In the genomic region with DNA sequence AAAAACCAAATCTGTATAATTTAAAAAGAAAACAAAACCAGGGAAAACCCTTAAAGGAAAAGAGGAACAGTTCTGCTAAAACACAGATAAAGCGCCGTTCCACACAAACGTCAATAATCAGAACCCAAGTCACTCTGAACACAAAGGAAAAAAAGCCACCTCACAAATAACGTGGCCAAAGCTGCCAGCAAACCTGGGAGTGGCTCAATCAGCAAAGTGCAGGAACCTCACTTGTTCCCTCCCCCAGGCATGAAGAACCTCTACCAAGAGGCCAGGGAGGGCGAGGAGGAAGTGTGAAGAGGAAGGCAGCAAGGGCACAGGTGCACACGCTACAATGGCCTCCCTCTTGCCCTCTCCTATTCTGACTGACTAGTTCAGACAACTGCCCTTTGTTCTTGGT, we compare ENCODE assay signal across 13 mouse cellular contexts. TPM values are rescaled to one million over a fixed set of nuclear protein-coding genes. Genes with fewer than 3 reads are reported as not detected.
DNase-seq lines count a peak whose midpoint lies in the region; ATAC-seq lines count a peak whose summit lies in the region.
"Had no signal": no experiment of that assay in that cellular context is flagged by ENCODE, and none has a peak within 500 bp of the region (broad histone marks: within the 10 kb centered on the region; RNA-seq: fewer than 3 reads in every experiment).

No protein-coding gene starts in this region.

- H3K36me3 ChIP-seq in liver, embryonic 13.5 days, result peaks cover 59% of the 10 kb centered on the region

- no peaks in the 10 kb centered on the region for H3K27me3 ChIP-seq in liver, embryonic 13.5 days
- H3K27me3 ChIP-seq: heart, embryonic 13.5 days had no signal

- H3K4me1 ChIP-seq in liver, embryonic 13.5 days (replicated peaks), result peaks cover 41% of the 10 kb centered on the region

- no peak overlapping the region for H3K4me3 ChIP-seq in liver, embryonic 13.5 days (replicated peaks)
- H3K4me3 ChIP-seq: erythroblast, embryonic 14.5 days; heart, embryonic 13.5 days had no signal

- peak; percentile 36 to 68 for DNase-seq in spleen, postnatal 4 days (ENCODE audit: low spot score in 2 of 2)
- no peak for DNase-seq in spleen, adult 18-20 months
- DNase-seq in liver, embryonic 13.5 days, result peak; percentile 34
- no peak for DNase-seq in cerebellum, postnatal 4 days (ENCODE audit: low spot score in 2 of 2)
- DNase-seq in urinary bladder, postnatal 25 days (ENCODE audit: low spot score), result no peak
- no peak for DNase-seq in heart, postnatal 25 days (ENCODE audit: low spot score)
- DNase-seq: cerebellum, adult 9-10 months; kidney, adult 18-20 months; right cerebral cortex, postnatal 14 days had no signal

- peak; percentile 69 for ATAC-seq in liver, embryonic 13.5 days (ENCODE audit: low read depth)
- peak; percentile 85 for ATAC-seq in megakaryocyte-erythroid progenitor cell, adult 5-6 weeks (replicated peaks; ENCODE audit: low FRiP score, low TSS enrichment, poor library complexity, severe bottlenecking)
- ATAC-seq in erythroid progenitor cell, adult 5-6 weeks (replicated peaks; ENCODE audit: low FRiP score, poor library complexity, severe bottlenecking), result no peak

- WGBS in liver, embryonic 13.5 days (ENCODE audit: insufficient replicate concordance), result 25% methylated on average over 6 of the region's 6 CpGs

- no peak overlapping the region for H3K4me2 ChIP-seq in liver, embryonic 13.5 days
- H3K4me2 ChIP-seq: heart, embryonic 13.5 days had no signal

- intact Hi-C loops in heart, postnatal 25 days (cut with DNase I), result no loop called here

- H3K27ac ChIP-seq in liver, embryonic 13.5 days, result peak overlapping the region; percentile 48; the same call in 1 of the 2 replicates
- H3K27ac ChIP-seq: heart, embryonic 13.5 days had no signal

- no peaks in the 10 kb centered on the region for H3K9me3 ChIP-seq in liver, embryonic 13.5 days (replicated peaks)
- H3K9me3 ChIP-seq: heart, embryonic 13.5 days had no signal

- peak overlapping the region; percentile 8; the same call in 1 of the 2 replicates for H3K9ac ChIP-seq in liver, embryonic 13.5 days
- H3K9ac ChIP-seq: heart, embryonic 13.5 days had no signal

RNA-seq across cellular contexts. Expression of gene Vil1, which starts 26.4 kb away (rescaled TPM):
- polyA plus RNA-seq in liver, embryonic 13.5 days (2015; fragmentation: Nextera tagmentation; extraction: Ambion mirVana), result 0.62 and 0.90 TPM in 2 replicates
- total RNA-seq in megakaryocyte-erythroid progenitor cell, adult 5-6 weeks (2014; fragmentation: Nextera tagmentation), result not detected in 2 replicates
- not detected in 2 replicates for total RNA-seq in megakaryocyte-erythroid progenitor cell, adult 5-6 weeks (2017)
- total RNA-seq in erythroid progenitor cell, adult 5-6 weeks (2015; ENCODE audit: low replicate concordance), result not detected in 2 replicates
- total RNA-seq in erythroid progenitor cell, adult 5-6 weeks (2017; ENCODE audit: low replicate concordance), result 0.64 TPM in 1 of 2 replicates, not detected in the other
- total RNA-seq in heart, postnatal 25 days (2021), result 1 to 10 TPM in 1 of 2 experiments, under 1 TPM in 1; 0.57 to 1.0 TPM
- polyA plus RNA-seq: erythroblast, embryonic 14.5 days had no signal

RNA-seq across cellular contexts. Expression of gene Ctdsp1, which starts 44.3 kb away (rescaled TPM):
- polyA plus RNA-seq in liver, embryonic 13.5 days (2015; fragmentation: Nextera tagmentation; extraction: Ambion mirVana), result 33.1 and 35.6 TPM in 2 replicates
- 84.0 and 87.0 TPM in 2 replicates for total RNA-seq in megakaryocyte-erythroid progenitor cell, adult 5-6 weeks (2014; fragmentation: Nextera tagmentation)
- 19.5 and 26.8 TPM in 2 replicates for total RNA-seq in megakaryocyte-erythroid progenitor cell, adult 5-6 weeks (2017)
- total RNA-seq in erythroid progenitor cell, adult 5-6 weeks (2015; ENCODE audit: low replicate concordance), result 64.5 and 65.0 TPM in 2 replicates
- total RNA-seq in erythroid progenitor cell, adult 5-6 weeks (2017; ENCODE audit: low replicate concordance), result 18.5 and 26.8 TPM in 2 replicates
- 100 to 1,000 TPM; 123 to 139 TPM for total RNA-seq in heart, postnatal 25 days (2021)

Comparison
In these comparisons a context has a peak if more than half of its experiments do, and no peak if none do; other contexts are left out.
1. DNase-seq: peak in spleen, postnatal 4 days (2 of 2) and liver, embryonic 13.5 days (single experiment); none in spleen, adult 18-20 months (0 of 2), cerebellum, postnatal 4 days (0 of 2), urinary bladder, postnatal 25 days (single experiment) and heart, postnatal 25 days (single experiment).